Mouse (Mus musculus): Measurements from ENCODE around the gene Olfr344. TPM values are rescaled to one million over a fixed set of nuclear protein-coding genes. Genes with fewer than 3 reads are reported as not detected.

Olfr344 gene
- not detected for total RNA-seq (2021)

GRCm38 (mm10) chr2:36566362-36566761 lies at the start of gene Olfr344:
TSS of gene Olfr344 (plus strand) at chr2:36566662.
- no peak for DNase-seq (ENCODE audit: low spot score in 2 of 2)
- intact Hi-C loops (cut with DNase I) = no loop called here

- DNase-seq (ENCODE audit: low spot score in 2 of 2) = no peak
- intact Hi-C loops (cut with DNase I) = no loop called here
These were observed 41.8 kb upstream of the Olfr344 start, which contains the start of gene Olfr342 for GRCm38 (mm10) chr2:36524698-36525097. TSS of gene Olfr342 (plus strand) at chr2:36524998.

GRCm38 (mm10) chr2:36565156-36565555 lies 1.3 kb upstream of the Olfr344 start:
- intact Hi-C loops (cut with DNase I) = no loop called here
- no peak for DNase-seq (ENCODE audit: low spot score in 2 of 2)

- DNase-seq (ENCODE audit: low spot score in 2 of 2) = no peak
- intact Hi-C loops (cut with DNase I) = no loop called here
These were observed 560 bp downstream of the Olfr344 start for GRCm38 (mm10) chr2:36567022-36567421.

GRCm38 (mm10) chr2:36567845-36568244 lies 1.4 kb downstream of the Olfr344 start:
- intact Hi-C loops (cut with DNase I) = no loop called here

More at GRCm38 (mm10) chr2:36567845-36568244, 1.4 kb downstream of the Olfr344 start:
- DNase-seq (ENCODE audit: low spot score in 2 of 2) = no peak

Other genes starting within 250 kb of the Olfr344 start
- not detected for gene Olfr338, start 193.1 kb upstream of the Olfr344 start, total RNA-seq (2021)
- not detected for gene Olfr339, start 147.7 kb upstream of the Olfr344 start, total RNA-seq (2021)
- not detected for gene Olfr340, start 114.1 kb upstream of the Olfr344 start, total RNA-seq (2021)
- not detected for gene Olfr341, start 84.2 kb upstream of the Olfr344 start, total RNA-seq (2021)
- gene Olfr342, start 41.7 kb upstream of the Olfr344 start, total RNA-seq (2021) = not detected
- not detected for gene Olfr345, start 73.4 kb downstream of the Olfr344 start, total RNA-seq (2021)
- gene Olfr346, start 119.1 kb downstream of the Olfr344 start, total RNA-seq (2021) = not detected
- not detected for gene Olfr347, start 165.2 kb downstream of the Olfr344 start, total RNA-seq (2021)
- not detected for gene Olfr348, start 217.6 kb downstream of the Olfr344 start, total RNA-seq (2021)
- not detected for gene Olfr50, start 223.9 kb downstream of the Olfr344 start, total RNA-seq (2021)